Comparison of ENCODE assay signal across 10 mouse cellular contexts in the genomic region with DNA sequence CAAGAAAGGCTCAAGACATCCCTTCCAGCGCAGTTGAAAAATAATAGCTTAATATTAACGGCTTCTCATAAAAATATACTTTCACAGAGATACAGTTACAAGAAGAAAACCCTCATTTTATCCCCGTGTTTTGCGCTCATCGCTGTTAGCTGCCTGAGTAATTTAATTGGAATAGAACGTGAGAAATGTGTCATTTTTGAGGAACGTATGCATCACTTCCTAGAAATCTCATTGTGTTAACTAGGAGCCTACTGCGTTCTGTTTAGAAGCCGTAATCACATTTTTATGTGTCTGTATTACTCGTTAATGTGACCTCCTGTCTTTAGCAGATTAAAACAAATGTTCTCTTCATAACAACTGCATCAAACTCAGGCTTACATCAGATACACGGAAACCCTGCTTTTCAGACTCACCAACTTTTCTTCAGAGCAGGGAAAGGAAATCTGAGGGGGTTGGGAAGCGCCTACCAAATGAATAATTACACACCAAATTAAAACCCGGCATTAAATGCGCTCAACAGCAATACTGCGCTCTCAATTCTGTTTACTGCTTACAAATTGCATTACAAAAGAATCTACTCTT. TPM values are rescaled to one million over a fixed set of nuclear protein-coding genes. Genes with fewer than 3 reads are reported as not detected.
DNase-seq lines count a peak whose midpoint lies in the region; ATAC-seq lines count a peak whose summit lies in the region.
"Had no signal": no experiment of that assay in that cellular context is flagged by ENCODE, and none has a peak within 500 bp of the region (broad histone marks: within the 10 kb centered on the region; RNA-seq: fewer than 3 reads in every experiment).

No protein-coding gene starts in this region.

- peaks cover 8% of the 10 kb centered on the region for H3K4me1 ChIP-seq in heart, embryonic 16.5 days (ENCODE audit: control insufficient read depth, insufficient read depth, low read length)
- peaks cover 6% of the 10 kb centered on the region for H3K4me1 ChIP-seq in embryonic facial prominence, embryonic 11.5 days (ENCODE audit: control insufficient read depth, insufficient read depth, low read length)
- peaks cover 3% of the 10 kb centered on the region for H3K4me1 ChIP-seq in hindbrain, embryonic 11.5 days (replicated peaks; ENCODE audit: control insufficient read depth, insufficient read depth, low read length)
- H3K4me1 ChIP-seq in midbrain, embryonic 12.5 days, result peaks cover 17% of the 10 kb centered on the region

- H3K9ac ChIP-seq in heart, embryonic 16.5 days (ENCODE audit: low read length), result no peak overlapping the region
- no peak overlapping the region for H3K9ac ChIP-seq in embryonic facial prominence, embryonic 11.5 days (replicated peaks; ENCODE audit: low read length)
- peak overlapping the region; percentile 21 for H3K9ac ChIP-seq in hindbrain, embryonic 11.5 days (ENCODE audit: low read depth, low read length)
- no peak overlapping the region; the same call in 1 of the 2 replicates for H3K9ac ChIP-seq in midbrain, embryonic 12.5 days (replicated peaks)

- 9% methylated on average over 15 of the region's 15 CpGs for WGBS in heart, embryonic 16.5 days
- WGBS in embryonic facial prominence, embryonic 11.5 days, result 3% methylated on average over 15 of the region's 15 CpGs
- 1% methylated on average over 15 of the region's 15 CpGs for WGBS in hindbrain, embryonic 11.5 days
- WGBS in midbrain, embryonic 12.5 days, result 1% methylated on average over 15 of the region's 15 CpGs

- no peak for DNase-seq in heart, postnatal 4 days
- no peak for DNase-seq in embryonic facial prominence, embryonic 11.5 days (ENCODE audit: low spot score)
- peak; percentile 45 for DNase-seq in hindbrain, embryonic 11.5 days (ENCODE audit: low spot score)
- no peak for DNase-seq in frontal cortex, postnatal 36 days (ENCODE audit: low spot score in 2 of 2)
- no peak for DNase-seq in layer of hippocampus, adult 11-12 months (ENCODE audit: low spot score)
- DNase-seq in cerebellum, postnatal 4 days (ENCODE audit: low spot score in 2 of 2), result no peak

- no peaks in the 10 kb centered on the region for H3K36me3 ChIP-seq in heart, embryonic 16.5 days (ENCODE audit: control insufficient read depth, insufficient read depth)
- no peaks in the 10 kb centered on the region for H3K36me3 ChIP-seq in embryonic facial prominence, embryonic 11.5 days (replicated peaks; ENCODE audit: control insufficient read depth, insufficient read depth, low read depth, low read length)
- no peaks in the 10 kb centered on the region for H3K36me3 ChIP-seq in hindbrain, embryonic 11.5 days (ENCODE audit: control insufficient read depth, insufficient read depth, low read length)
- no peaks in the 10 kb centered on the region for H3K36me3 ChIP-seq in midbrain, embryonic 12.5 days

- peaks cover 72% of the 10 kb centered on the region for H3K27me3 ChIP-seq in heart, embryonic 16.5 days (ENCODE audit: control insufficient read depth, insufficient read depth, low read length)
- peaks cover 38% of the 10 kb centered on the region for H3K27me3 ChIP-seq in embryonic facial prominence, embryonic 11.5 days (ENCODE audit: control insufficient read depth, insufficient read depth, low read length)
- peaks cover 37% of the 10 kb centered on the region for H3K27me3 ChIP-seq in hindbrain, embryonic 11.5 days (ENCODE audit: control insufficient read depth, insufficient read depth, low read length)
- peaks cover 83% of the 10 kb centered on the region for H3K27me3 ChIP-seq in midbrain, embryonic 12.5 days

- H3K27ac ChIP-seq in heart, embryonic 16.5 days (ENCODE audit: low read length), result no peak overlapping the region
- H3K27ac ChIP-seq in embryonic facial prominence, embryonic 11.5 days (replicated peaks; ENCODE audit: low read depth, low read length), result no peak overlapping the region
- H3K27ac ChIP-seq in hindbrain, embryonic 11.5 days (ENCODE audit: low read depth, low read length), result peak overlapping the region; percentile 87
- no peak overlapping the region for H3K27ac ChIP-seq in midbrain, embryonic 12.5 days (replicated peaks)
- H3K27ac ChIP-seq: macrophage had no signal

- H3K4me3 ChIP-seq in heart, embryonic 16.5 days (ENCODE audit: low read length), result peak overlapping the region; percentile 40
- peak overlapping the region; percentile 27 for H3K4me3 ChIP-seq in embryonic facial prominence, embryonic 11.5 days (ENCODE audit: low read depth, low read length)
- peak overlapping the region; percentile 34; the same call in 1 of the 2 replicates for H3K4me3 ChIP-seq in hindbrain, embryonic 11.5 days (ENCODE audit: low read depth, low read length)
- peak overlapping the region; percentile 36 for H3K4me3 ChIP-seq in midbrain, embryonic 12.5 days

- ATAC-seq in heart, embryonic 16.5 days (replicated peaks; ENCODE audit: extremely low read depth, insufficient read depth, low FRiP score), result no peak
- no peak for ATAC-seq in embryonic facial prominence, embryonic 11.5 days (replicated peaks; ENCODE audit: insufficient number of reproducible peaks, low FRiP score, low TSS enrichment, low read depth)
- no peak for ATAC-seq in hindbrain, embryonic 11.5 days (ENCODE audit: low FRiP score)
- no peak for ATAC-seq in midbrain, embryonic 12.5 days (ENCODE audit: low FRiP score, low read depth)

- peak overlapping the region; percentile 57 for H3K4me2 ChIP-seq in heart, embryonic 16.5 days (ENCODE audit: low read depth, low read length)
- peak overlapping the region; percentile 75 for H3K4me2 ChIP-seq in embryonic facial prominence, embryonic 11.5 days (ENCODE audit: low read depth, low read length)
- peak overlapping the region; percentile 92 for H3K4me2 ChIP-seq in hindbrain, embryonic 11.5 days (replicated peaks; ENCODE audit: low read depth, low read length)
- peak overlapping the region; percentile 66 for H3K4me2 ChIP-seq in midbrain, embryonic 12.5 days (replicated peaks)

- peaks cover 3% of the 10 kb centered on the region; the same call in 1 of the 2 replicates for H3K9me3 ChIP-seq in heart, embryonic 16.5 days (replicated peaks; ENCODE audit: control insufficient read depth, low read length)
- no peaks in the 10 kb centered on the region for H3K9me3 ChIP-seq in embryonic facial prominence, embryonic 11.5 days (replicated peaks; ENCODE audit: control insufficient read depth, low read length)
- H3K9me3 ChIP-seq in hindbrain, embryonic 11.5 days (ENCODE audit: control insufficient read depth, low read length), result no peaks in the 10 kb centered on the region
- H3K9me3 ChIP-seq in midbrain, embryonic 12.5 days, result no peaks in the 10 kb centered on the region

RNA-seq across cellular contexts. Expression of gene Gbx2, which starts 11.5 kb away (rescaled TPM):
- not detected in 2 replicates for polyA plus RNA-seq in heart, embryonic 16.5 days (2015; fragmentation: Nextera tagmentation; extraction: Ambion mirVana)
- total RNA-seq in heart, postnatal 4 days (2021), result under 1 TPM in 1 of 2 experiments, not detected in 1; 0.16 TPM
- 5.5 and 7.2 TPM in 2 replicates for polyA plus RNA-seq in embryonic facial prominence, embryonic 11.5 days (2014; fragmentation: Nextera tagmentation; extraction: Ambion mirVana)
- polyA plus RNA-seq in hindbrain, embryonic 11.5 days (2014; fragmentation: Nextera tagmentation; extraction: Ambion mirVana), result 30.0 and 36.2 TPM in 2 replicates
- polyA plus RNA-seq in midbrain, embryonic 12.5 days (2016; fragmentation: Nextera tagmentation; extraction: Ambion mirVana), result 29.7 and 39.2 TPM in 2 replicates
- total RNA-seq: adrenal gland, adult 2 months had no signal
- polyA plus RNA-seq: adrenal gland, adult 2 months had no signal
